Mouse (Mus musculus): Measurements from ENCODE around the gene Cdkl4.

Cdkl4 gene

DNA sequence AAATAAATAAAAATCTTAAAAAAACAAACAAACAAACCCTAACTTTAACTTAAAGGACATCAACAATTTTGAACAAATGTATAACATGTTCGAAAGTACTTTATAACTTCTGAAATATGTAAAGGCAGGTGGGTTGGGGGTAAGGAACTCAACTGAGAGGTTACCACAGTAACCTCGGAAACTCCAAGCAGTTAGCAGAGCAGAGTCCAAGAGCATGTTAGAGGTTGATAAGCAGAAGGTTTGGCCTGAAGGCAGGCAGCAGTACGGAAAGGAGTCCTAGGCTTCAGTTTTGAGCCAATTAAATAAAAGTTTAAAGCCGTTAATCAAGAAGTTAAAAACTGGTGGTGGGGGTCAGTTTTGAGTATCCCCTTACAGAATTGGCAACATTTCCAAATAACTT lies 101.1 kb downstream of the Cdkl4 start:
- no peak for DNase-seq

Data from right cerebral cortex, adult 18-20 months (tissue).